Mouse (Mus musculus) ovary, adult 18-20 months (tissue): ENCODE data around the gene Scnm1.
"Not testable (repeated sequence)": the region's sequence is repeated elsewhere in the genome, so short reads cannot be mapped to it uniquely, and the experiment has no call there.

Experiments used
- DNase-seq: peaks from one replicate; pipeline ENCODE4 v3.0.0; 2022; ENCODE audit warnings: low spot score, mixed read lengths

Scnm1 gene

GRCm38 (mm10) chr3:95107308-95107707 is 26.5 kb downstream of the Scnm1 start:
- not testable (repeated sequence) for DNase-seq

- peak; percentile 94 for DNase-seq
Measured at GRCm38 (mm10) chr3:95106338-95107117, 27.3 kb downstream of the Scnm1 start, which contains the start of gene Pip5k1a. Gene Pip5k1a, minus strand, starts transcription at chr3:95106930.

- no peak for DNase-seq
Measured at GRCm38 (mm10) chr3:95105586-95106337, 28.0 kb downstream of the Scnm1 start.

GRCm38 (mm10) chr3:95105121-95105520 is 28.7 kb downstream of the Scnm1 start:
- no peak for DNase-seq

GRCm38 (mm10) chr3:95100854-95101253 is 33.0 kb downstream of the Scnm1 start:
- DNase-seq, result no peak

- no peak for DNase-seq
Measured at GRCm38 (mm10) chr3:95088071-95088470, 45.7 kb downstream of the Scnm1 start.
